Mouse (Mus musculus) hindbrain, embryonic 15.5 days (tissue): ENCODE measurements at regions not wholly inside any gene's neighbourhood (a gene's known extent, or its start where the extent isn't known, plus 50 kb on each side); places are given as distances from the start of the nearest gene placed in this dataset.

Experiments used
- ATAC-seq: fragments of 200-750 bp; cut with Nextera tagmentation; 2 replicates; pipeline ENCODE4 v1.8.0; 2017; ENCODE audit warnings: low read depth, moderate number of reproducible peaks, moderate TSS enrichment; ENCODE audit not compliant: low FRiP score
- H3K27ac ChIP-seq: fragments of 300-500 bp; sonication (generic); replicated peaks from 2 replicates; pipeline ENCODE4 v1.5.1; 2015; ENCODE audit warnings: mild to moderate bottlenecking, inconsistent platforms
- H3K27me3 ChIP-seq: fragments of 300-500 bp; sonication (generic); 2 replicates; pipeline ENCODE4 v1.6.1; 2015; ENCODE audit warnings: control low read depth, inconsistent platforms
- H3K36me3 ChIP-seq: fragments of 300-500 bp; sonication (generic); 2 replicates; pipeline ENCODE4 v1.6.1; 2015; ENCODE audit warnings: control low read depth, inconsistent platforms
- H3K4me1 ChIP-seq: fragments of 300-500 bp; sonication (generic); replicated peaks from 2 replicates; pipeline ENCODE4 v1.6.1; 2015; ENCODE audit warnings: control low read depth, inconsistent platforms
- H3K4me2 ChIP-seq: fragments of 300-500 bp; sonication (generic); 2 replicates; pipeline ENCODE4 v1.6.1; 2015; ENCODE audit warnings: moderate library complexity, mild to moderate bottlenecking, inconsistent platforms
- H3K4me3 ChIP-seq: fragments of 300-500 bp; sonication (generic); 2 replicates; pipeline ENCODE4 v1.5.1; 2015; ENCODE audit warnings: mild to moderate bottlenecking, inconsistent platforms
- H3K9ac ChIP-seq: fragments of 300-500 bp; sonication (generic); 2 replicates; pipeline ENCODE4 v1.6.1; 2015; ENCODE audit warnings: inconsistent platforms
- H3K9me3 ChIP-seq: fragments of 300-500 bp; sonication (generic); 2 replicates; pipeline ENCODE4 v1.6.1; 2016; ENCODE audit warnings: control low read depth, inconsistent platforms
- WGBS: fragments of 180-500 bp; shearing (Covaris S2); methylation state at CpG from one replicate; pipeline ENCODE4 v1.1.7; 2015; 5-methylcytosine and 5-hydroxymethylcytosine counted together

- no peaks in the 10 kb centered on the region for H3K27me3 ChIP-seq
- no peaks in the 10 kb centered on the region for H3K36me3 ChIP-seq
- no peak overlapping the region for H3K4me2 ChIP-seq
- H3K9ac ChIP-seq: no peak overlapping the region
- H3K4me1 ChIP-seq: no peaks in the 10 kb centered on the region
- no peak overlapping the region for H3K27ac ChIP-seq
- no peak for ATAC-seq
- no peak overlapping the region for H3K4me3 ChIP-seq
- no peaks in the 10 kb centered on the region for H3K9me3 ChIP-seq
- 76% methylated on average over 8 of the region's 8 CpGs for whole genome bisulfite sequencing
These were observed 56.6 kb upstream of the Rpl38 start for GRCm38 (mm10) chr11:114611690-114612089.

GRCm38 (mm10) chr11:114608009-114608408 is 60.3 kb upstream of the Rpl38 start:
- ATAC-seq: no peak
- Histone ChIP-seq H3K36me3 (no peaks in the 10 kb centered on the region), H3K9ac (no peak overlapping the region), H3K27ac (no peak overlapping the region), H3K9me3 (0 out of 2 replicates have a peak, but pooled peaks cover 4% of the 10 kb centered on the region), H3K4me1 (no peaks in the 10 kb centered on the region), H3K4me2 (no peak overlapping the region), H3K27me3 (no peaks in the 10 kb centered on the region), H3K4me3 (no peak overlapping the region)
- WGBS: 94% methylated on average over 9 of the region's 9 CpGs

GRCm38 (mm10) chr11:114603108-114603507 is 65.2 kb upstream of the Rpl38 start:
- Histone ChIP-seq H3K9ac (no peak overlapping the region), H3K9me3 (0 out of 2 replicates have a peak, but pooled peaks cover 4% of the 10 kb centered on the region), H3K27ac (no peak overlapping the region), H3K4me2 (no peak overlapping the region), H3K36me3 (no peaks in the 10 kb centered on the region), H3K4me3 (no peak overlapping the region), H3K27me3 (no peaks in the 10 kb centered on the region), H3K4me1 (0 out of 2 replicates have a peak, but pooled peaks cover 2% of the 10 kb centered on the region)
- no peak for ATAC-seq
- WGBS: 79% methylated on average over 6 of the region's 6 CpGs

- no peaks in the 10 kb centered on the region for H3K27me3 ChIP-seq
- no peak overlapping the region for H3K4me3 ChIP-seq
- no peaks in the 10 kb centered on the region for H3K9me3 ChIP-seq
- ATAC-seq: peak; percentile 54; the same call in 1 of the 2 replicates
- WGBS: 0% methylated on average over 2 of the region's 2 CpGs
- peaks cover 19% of the 10 kb centered on the region for H3K4me1 ChIP-seq
- no peaks in the 10 kb centered on the region for H3K36me3 ChIP-seq
- no peak overlapping the region for H3K4me2 ChIP-seq
- no peak overlapping the region for H3K9ac ChIP-seq
- H3K27ac ChIP-seq: peak overlapping the region; percentile 27
These were observed 71.1 kb upstream of the Rpl38 start for GRCm38 (mm10) chr11:114597225-114597624.

- WGBS: 57% methylated on average over 9 of the region's 9 CpGs
- H3K4me1 ChIP-seq: peaks cover 16% of the 10 kb centered on the region
These were observed 75.4 kb upstream of the Rpl38 start for GRCm38 (mm10) chr11:114592961-114593360.

GRCm38 (mm10) chr11:114588554-114588953 is 79.8 kb upstream of the Rpl38 start:
- Histone ChIP-seq H3K27me3 (no peaks in the 10 kb centered on the region), H3K4me1 (0 out of 2 replicates have a peak, but pooled peaks cover 5% of the 10 kb centered on the region), H3K9me3 (no peaks in the 10 kb centered on the region), H3K4me2 (no peak overlapping the region), H3K9ac (no peak overlapping the region), H3K36me3 (no peaks in the 10 kb centered on the region), H3K27ac (no peak overlapping the region), H3K4me3 (no peak overlapping the region)
- WGBS: 68% methylated on average over 9 of the region's 9 CpGs
- ATAC-seq: no peak

More at GRCm38 (mm10) chr11:114592961-114593360, 75.4 kb upstream of the Rpl38 start:
- peak overlapping the region; percentile 57; the same call in 1 of the 2 replicates for H3K27ac ChIP-seq
- H3K4me2 ChIP-seq: no peak overlapping the region
- H3K9ac ChIP-seq: no peak overlapping the region
- H3K27me3 ChIP-seq: no peaks in the 10 kb centered on the region
- H3K36me3 ChIP-seq: no peaks in the 10 kb centered on the region
- ATAC-seq: no peak
- no peaks in the 10 kb centered on the region for H3K9me3 ChIP-seq
- no peak overlapping the region for H3K4me3 ChIP-seq

- H3K9me3 ChIP-seq: no peaks in the 10 kb centered on the region
- H3K27me3 ChIP-seq: no peaks in the 10 kb centered on the region
- no peak overlapping the region for H3K9ac ChIP-seq
- H3K4me1 ChIP-seq: 0 out of 2 replicates have a peak, but pooled peaks cover 3% of the 10 kb centered on the region
- no peak for ATAC-seq
- no peak overlapping the region for H3K4me2 ChIP-seq
- H3K36me3 ChIP-seq: no peaks in the 10 kb centered on the region
- 90% methylated on average over 4 of the region's 4 CpGs for WGBS
- no peak overlapping the region for H3K4me3 ChIP-seq
- H3K27ac ChIP-seq: no peak overlapping the region
These were observed 80.3 kb upstream of the Rpl38 start for GRCm38 (mm10) chr11:114587986-114588385.

- no peak overlapping the region for H3K27ac ChIP-seq
- H3K36me3 ChIP-seq: no peaks in the 10 kb centered on the region
- no peak for ATAC-seq
- H3K27me3 ChIP-seq: no peaks in the 10 kb centered on the region
- WGBS: 89% methylated on average over 12 of the region's 12 CpGs
- H3K9ac ChIP-seq: no peak overlapping the region
- no peaks in the 10 kb centered on the region for H3K4me1 ChIP-seq
- no peak overlapping the region for H3K4me2 ChIP-seq
- no peak overlapping the region for H3K4me3 ChIP-seq
- H3K9me3 ChIP-seq: no peaks in the 10 kb centered on the region
These were observed 81.9 kb upstream of the Rpl38 start for GRCm38 (mm10) chr11:114586400-114586799.

GRCm38 (mm10) chr11:114584804-114585203 is 83.5 kb upstream of the Rpl38 start:
- ATAC-seq: no peak
- no peaks in the 10 kb centered on the region for H3K27me3 ChIP-seq
- H3K4me3 ChIP-seq: no peak overlapping the region
- H3K27ac ChIP-seq: no peak overlapping the region
- no peak overlapping the region for H3K9ac ChIP-seq
- no peaks in the 10 kb centered on the region for H3K4me1 ChIP-seq
- H3K9me3 ChIP-seq: no peaks in the 10 kb centered on the region
- 83% methylated on average over 6 of the region's 6 CpGs for WGBS
- no peaks in the 10 kb centered on the region for H3K36me3 ChIP-seq
- H3K4me2 ChIP-seq: no peak overlapping the region

- Histone ChIP-seq H3K27me3 (no peaks in the 10 kb centered on the region), H3K36me3 (no peaks in the 10 kb centered on the region), H3K9ac (no peak overlapping the region), H3K4me2 (no peak overlapping the region), H3K27ac (no peak overlapping the region), H3K4me3 (no peak overlapping the region), H3K9me3 (no peaks in the 10 kb centered on the region), H3K4me1 (no peaks in the 10 kb centered on the region)
- no peak for ATAC-seq
- WGBS: 75% methylated on average over 5 of the region's 5 CpGs
These were observed 84.2 kb upstream of the Rpl38 start for GRCm38 (mm10) chr11:114584146-114584545.

- no peak for ATAC-seq
- no peak overlapping the region for H3K4me2 ChIP-seq
- 55% methylated on average over 2 of the region's 2 CpGs for WGBS
- H3K36me3 ChIP-seq: no peaks in the 10 kb centered on the region
- no peak overlapping the region for H3K27ac ChIP-seq
- no peak overlapping the region for H3K4me3 ChIP-seq
- H3K9me3 ChIP-seq: no peaks in the 10 kb centered on the region
- no peaks in the 10 kb centered on the region for H3K27me3 ChIP-seq
- H3K9ac ChIP-seq: no peak overlapping the region
- H3K4me1 ChIP-seq: no peaks in the 10 kb centered on the region
These were observed 88.3 kb upstream of the Rpl38 start for GRCm38 (mm10) chr11:114579986-114580385.

- Histone ChIP-seq H3K27me3 (no peaks in the 10 kb centered on the region), H3K9ac (no peak overlapping the region), H3K4me2 (no peak overlapping the region), H3K4me3 (no peak overlapping the region), H3K27ac (no peak overlapping the region), H3K4me1 (no peaks in the 10 kb centered on the region), H3K9me3 (no peaks in the 10 kb centered on the region), H3K36me3 (no peaks in the 10 kb centered on the region)
- ATAC-seq: no peak
- 87% methylated on average over 6 of the region's 6 CpGs for WGBS
These were observed 89.8 kb upstream of the Rpl38 start for GRCm38 (mm10) chr11:114578551-114578950.

- Histone ChIP-seq H3K4me1 (no peaks in the 10 kb centered on the region), H3K4me3 (no peak overlapping the region), H3K9ac (no peak overlapping the region), H3K27me3 (no peaks in the 10 kb centered on the region), H3K36me3 (no peaks in the 10 kb centered on the region), H3K4me2 (no peak overlapping the region), H3K27ac (no peak overlapping the region), H3K9me3 (no peaks in the 10 kb centered on the region)
- ATAC-seq: no peak
- WGBS: 89% methylated on average over 8 of the region's 8 CpGs
These were observed 91.5 kb upstream of the Rpl38 start for GRCm38 (mm10) chr11:114576803-114577202.
